Mouse (Mus musculus) E14TG2a.4 (cell line): ENCODE data around the gene Ptprt.
A peak's percentile ranks its signal among the peaks of the same experiment; 100 is the strongest.

Experiments
- H3K27me3 ChIP-seq: 2 replicates; pipeline ENCODE4 v1.6.1; 2014; ENCODE audit warnings: low read length, control low read depth; ENCODE audit not compliant: insufficient read depth
- H3K36me3 ChIP-seq: 2 replicates; pipeline ENCODE4 v1.6.1; 2014; ENCODE audit warnings: low read length, control low read depth; ENCODE audit not compliant: insufficient read depth
- H3K4me1 ChIP-seq: replicated peaks from 2 replicates; pipeline ENCODE4 v1.6.1; 2014; ENCODE audit warnings: low read depth, low read length, control low read depth
- H3K4me3 ChIP-seq: replicated peaks from 2 replicates; pipeline ENCODE4 v1.5.1; 2014; ENCODE audit warnings: mild to moderate bottlenecking, low read length
- H3K9me3 ChIP-seq: 2 replicates; pipeline ENCODE4 v1.6.1; 2014; ENCODE audit warnings: low read length, control low read depth
- CTCF ChIP-seq: conservative IDR thresholded peaks from 2 replicates; pipeline ENCODE4 v1.5.1; 2014; ENCODE audit warnings: low read length
- NANOG ChIP-seq: IDR thresholded peaks from 2 replicates; pipeline ENCODE4 v1.6.1; 2014; ENCODE audit warnings: borderline replicate concordance, low read length, mixed read lengths
- POU5F1 ChIP-seq: IDR thresholded peaks from 2 replicates; pipeline ENCODE4 v1.6.1; 2014; ENCODE audit warnings: low read length, borderline replicate concordance

Gene Ptprt

DNA sequence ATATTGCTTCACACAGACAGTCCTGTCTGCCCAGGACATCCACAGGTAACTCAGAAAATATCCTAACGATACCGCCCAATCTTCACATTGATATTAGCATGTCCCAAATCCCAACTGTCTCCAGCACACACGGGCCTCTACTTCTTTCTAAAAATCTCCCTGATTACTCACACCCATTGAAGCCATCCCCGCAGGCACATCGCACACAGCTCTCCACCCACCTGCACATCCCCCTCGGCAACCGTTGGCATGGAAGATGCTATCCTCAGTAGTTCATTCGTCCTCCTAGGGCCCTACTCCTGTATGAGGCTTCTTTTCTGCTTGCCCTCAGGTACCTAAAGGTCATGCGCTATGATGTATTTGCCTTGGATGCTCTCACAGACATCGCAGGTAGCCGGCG is 89.9 kb downstream of the Ptprt start:
- no peaks in the 10 kb centered on the region for H3K27me3 ChIP-seq
- H3K36me3 ChIP-seq = no peaks in the 10 kb centered on the region
- no peak overlapping the region for H3K4me3 ChIP-seq
- no peaks in the 10 kb centered on the region for H3K9me3 ChIP-seq
- no peak for TF ChIP-seq NANOG
- no peak for TF ChIP-seq CTCF
- no peak for TF ChIP-seq POU5F1
- H3K4me1 ChIP-seq = no peaks in the 10 kb centered on the region

DNA sequence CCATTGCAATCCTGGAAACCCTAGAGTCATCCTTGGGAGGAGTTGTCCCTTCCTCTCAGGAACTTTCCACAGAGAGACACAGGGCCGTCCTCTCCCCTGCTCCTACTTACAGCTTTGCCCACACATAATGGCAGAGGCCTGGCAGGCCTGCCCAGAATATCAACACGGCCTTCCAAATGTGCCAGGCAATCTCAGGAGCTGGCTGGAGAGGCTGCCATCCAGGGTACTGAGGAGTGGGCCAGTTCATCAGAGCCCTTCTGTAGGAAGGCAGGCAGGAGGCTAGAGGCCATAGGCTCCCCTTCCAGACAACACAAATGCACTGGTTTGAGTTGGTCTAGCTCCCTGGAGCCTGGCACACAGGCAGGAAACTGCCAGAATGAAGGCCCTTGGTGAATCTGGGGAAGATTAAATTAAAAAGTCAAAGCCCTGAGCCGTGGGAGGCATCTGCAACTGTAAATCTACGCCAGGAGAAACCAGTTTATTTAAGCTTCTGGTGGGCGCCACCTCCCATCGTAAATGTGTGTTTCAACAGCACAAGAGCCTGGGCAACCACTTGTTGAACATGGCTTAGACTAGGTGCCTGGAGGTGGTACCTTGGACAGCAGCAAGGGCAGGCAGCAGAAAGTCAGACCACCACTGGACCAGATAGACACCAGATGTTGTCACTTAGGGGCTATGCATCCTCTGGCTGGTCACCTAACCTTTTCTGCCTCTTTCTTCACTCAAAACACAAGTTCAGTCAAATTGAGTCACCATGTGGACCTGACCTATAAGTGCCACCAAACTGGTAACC is 92.4 kb downstream of the Ptprt start:
- H3K4me1 ChIP-seq = no peaks in the 10 kb centered on the region
- no peak overlapping the region for H3K4me3 ChIP-seq
- H3K27me3 ChIP-seq = no peaks in the 10 kb centered on the region
- H3K36me3 ChIP-seq = no peaks in the 10 kb centered on the region
- H3K9me3 ChIP-seq = no peaks in the 10 kb centered on the region
- TF ChIP-seq POU5F1 = no peak

DNA sequence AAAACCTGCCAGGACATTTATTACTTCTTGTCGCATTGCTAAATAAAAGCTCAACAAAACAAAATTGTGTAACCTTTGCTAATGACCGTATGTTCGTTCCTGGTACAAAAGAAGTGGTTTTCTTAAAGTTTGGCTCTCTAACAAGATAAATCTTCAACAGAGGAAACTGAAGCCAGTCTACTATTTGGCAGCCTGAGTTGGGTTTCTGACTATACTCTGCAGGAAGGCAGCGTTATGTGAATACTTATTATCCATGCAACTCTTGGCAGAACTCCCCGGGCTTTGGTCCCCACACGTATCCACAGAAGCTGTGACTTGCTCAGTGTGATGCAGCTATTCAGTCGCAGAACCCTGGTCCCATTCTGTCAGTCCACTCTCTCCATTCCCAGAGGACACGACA is 112.6 kb downstream of the Ptprt start:
- no peak overlapping the region for H3K4me3 ChIP-seq
- peaks cover 3% of the 10 kb centered on the region; the same call in 1 of the 2 replicates for H3K9me3 ChIP-seq
- H3K4me1 ChIP-seq = no peaks in the 10 kb centered on the region

DNA sequence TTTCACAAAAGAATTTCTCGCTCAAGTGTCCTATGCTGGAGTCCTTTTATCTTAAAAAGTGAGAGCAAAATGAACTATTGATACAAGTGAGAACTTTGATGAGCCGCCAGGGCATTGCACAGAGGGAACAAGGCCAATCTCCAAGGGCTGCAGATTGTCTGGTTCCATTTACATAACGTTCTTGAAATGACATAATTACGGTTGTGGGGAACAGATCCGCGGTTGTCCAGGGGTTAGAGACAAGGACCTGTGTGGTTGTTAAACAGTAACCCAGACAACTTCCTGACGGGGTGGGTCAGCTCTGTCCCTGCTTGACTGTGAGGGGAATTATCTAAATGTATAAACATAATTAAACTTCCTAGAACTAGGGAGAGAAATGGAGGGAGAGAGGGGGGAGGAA is 129.3 kb downstream of the Ptprt start:
- no peaks in the 10 kb centered on the region for H3K36me3 ChIP-seq
- H3K4me3 ChIP-seq = no peak overlapping the region
- no peaks in the 10 kb centered on the region for H3K4me1 ChIP-seq
- H3K9me3 ChIP-seq = peaks cover 5% of the 10 kb centered on the region; the same call in 1 of the 2 replicates
- H3K27me3 ChIP-seq = no peaks in the 10 kb centered on the region; the same call in 1 of the 2 replicates
- no peak for TF ChIP-seq NANOG

More for the DNA sequence above, 112.6 kb downstream of the Ptprt start:
- Histone ChIP-seq H3K36me3 (no peaks in the 10 kb centered on the region), H3K27me3 (no peaks in the 10 kb centered on the region)
- no peak for TF ChIP-seq POU5F1
- no peak for TF ChIP-seq CTCF
- TF ChIP-seq NANOG = no peak

DNA sequence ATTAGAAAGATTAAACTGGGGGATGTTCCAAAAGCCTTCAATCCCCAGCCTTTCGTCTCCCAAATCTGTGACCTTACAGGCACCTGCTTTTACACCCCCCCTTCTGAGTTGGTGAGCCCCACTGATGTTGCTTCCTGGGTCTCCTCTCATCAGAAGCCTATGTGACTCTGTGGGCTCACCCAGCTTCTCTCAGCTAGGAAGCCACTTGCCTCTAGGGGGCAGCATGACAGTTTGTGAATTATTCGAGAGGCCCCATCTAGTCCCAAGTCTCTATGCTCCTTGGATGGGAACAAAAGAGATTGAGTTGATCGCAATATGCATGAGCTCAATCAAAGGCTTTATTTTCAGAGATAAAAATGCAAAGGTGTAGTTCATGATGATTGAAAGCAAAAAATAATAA is 132.0 kb downstream of the Ptprt start:
- no peak for TF ChIP-seq POU5F1
- TF ChIP-seq CTCF = peak; percentile 35
- no peak for TF ChIP-seq NANOG
- H3K36me3 ChIP-seq = no peaks in the 10 kb centered on the region
- H3K4me1 ChIP-seq = no peaks in the 10 kb centered on the region
- no peaks in the 10 kb centered on the region for H3K9me3 ChIP-seq
- H3K27me3 ChIP-seq = no peaks in the 10 kb centered on the region; the same call in 1 of the 2 replicates
- H3K4me3 ChIP-seq = no peak overlapping the region

DNA sequence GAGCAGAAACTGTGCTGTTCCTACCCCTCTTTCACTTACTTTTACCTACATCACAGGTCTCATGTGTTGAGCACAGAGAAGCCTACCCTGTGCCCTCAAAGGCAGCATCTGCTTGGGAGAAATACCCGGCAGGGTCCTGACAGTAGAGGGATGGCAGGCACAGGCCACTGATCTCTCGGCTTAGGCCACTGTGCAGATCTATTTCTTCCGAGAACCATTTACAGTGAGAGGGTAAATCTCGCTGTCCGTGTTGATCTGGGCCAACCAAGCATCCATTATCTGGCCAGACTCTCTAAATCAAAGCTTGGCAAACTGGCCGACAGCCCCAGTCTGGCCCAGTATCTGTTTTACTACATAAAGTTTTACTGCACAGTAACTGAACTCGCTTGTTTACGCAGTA is 145.0 kb downstream of the Ptprt start:
- no peak overlapping the region for H3K4me3 ChIP-seq
- TF ChIP-seq CTCF (no peak), NANOG (no peak), POU5F1 (no peak)
- H3K27me3 ChIP-seq = no peaks in the 10 kb centered on the region

DNA sequence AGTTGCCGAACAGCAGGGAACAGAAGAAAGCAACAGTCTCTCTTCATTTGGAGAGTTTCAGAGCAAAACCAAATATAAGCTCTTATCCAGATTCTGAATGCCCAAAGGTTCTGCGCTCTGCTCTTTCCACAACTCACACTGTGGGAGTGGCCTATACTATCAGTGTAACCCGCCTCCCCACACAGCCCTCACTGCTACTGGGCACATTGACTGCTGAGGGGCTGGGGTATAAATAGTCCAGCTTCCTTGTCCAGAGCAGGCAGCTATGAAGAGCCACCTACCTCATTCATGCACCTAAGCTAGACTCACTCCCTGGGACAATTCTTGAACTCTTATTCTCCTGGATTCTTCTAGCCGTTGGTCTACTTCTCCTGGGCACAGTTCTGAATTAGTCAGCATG is 147.9 kb downstream of the Ptprt start:
- H3K27me3 ChIP-seq = no peaks in the 10 kb centered on the region
- TF ChIP-seq POU5F1 (no peak), NANOG (no peak), CTCF (no peak)
- H3K4me1 ChIP-seq = no peaks in the 10 kb centered on the region
- no peaks in the 10 kb centered on the region for H3K9me3 ChIP-seq
- no peaks in the 10 kb centered on the region for H3K36me3 ChIP-seq
- no peak overlapping the region for H3K4me3 ChIP-seq

More for the DNA sequence above, 145.0 kb downstream of the Ptprt start:
- no peaks in the 10 kb centered on the region for H3K9me3 ChIP-seq
- peaks cover 14% of the 10 kb centered on the region for H3K4me1 ChIP-seq
- no peaks in the 10 kb centered on the region for H3K36me3 ChIP-seq

DNA sequence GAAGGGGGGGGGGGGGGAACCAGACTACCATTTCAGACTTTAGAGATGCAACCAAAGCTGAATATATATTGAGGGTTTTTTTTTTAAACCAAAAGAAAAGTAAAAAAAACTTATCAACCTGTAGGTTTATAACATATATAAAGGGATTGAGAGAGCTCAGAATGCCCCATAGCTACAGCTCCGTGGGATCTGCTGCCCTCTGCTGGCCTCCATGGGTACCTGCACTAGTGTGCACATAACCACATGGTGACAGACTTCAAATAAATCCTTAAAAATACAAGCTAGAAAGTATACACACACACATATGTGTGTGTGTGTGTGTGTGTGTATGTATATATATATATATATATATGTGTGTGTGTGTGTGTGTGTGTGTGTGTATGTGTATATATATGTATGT is 148.9 kb downstream of the Ptprt start:
- TF ChIP-seq POU5F1 = no peak
- TF ChIP-seq CTCF = peak; percentile 41
- TF ChIP-seq NANOG = no peak
- H3K4me1 ChIP-seq = no peaks in the 10 kb centered on the region
- H3K27me3 ChIP-seq = no peaks in the 10 kb centered on the region
- no peak overlapping the region for H3K4me3 ChIP-seq
- H3K9me3 ChIP-seq = no peaks in the 10 kb centered on the region
- no peaks in the 10 kb centered on the region for H3K36me3 ChIP-seq

DNA sequence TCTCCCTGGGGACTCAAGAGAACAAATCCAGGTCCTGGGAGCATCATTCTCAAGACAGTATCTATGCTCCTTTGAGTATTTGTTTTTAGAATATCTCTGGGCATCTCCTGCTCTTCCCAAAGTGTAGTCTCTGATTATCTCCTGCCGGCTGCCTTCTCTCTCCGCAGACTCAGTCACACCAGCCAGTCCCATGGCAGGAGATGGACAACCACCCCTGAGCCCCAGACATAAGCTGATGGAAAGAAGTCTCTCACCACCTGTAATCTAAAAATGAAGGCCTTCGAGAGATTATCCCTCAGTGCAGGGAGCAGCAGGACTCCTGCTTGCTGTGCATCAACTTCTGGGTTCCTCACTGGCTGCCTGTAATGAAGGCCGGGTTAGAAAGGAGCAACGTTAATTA is 151.9 kb downstream of the Ptprt start:
- H3K9me3 ChIP-seq = no peaks in the 10 kb centered on the region
- TF ChIP-seq CTCF (no peak), POU5F1 (no peak), NANOG (no peak)
- H3K4me1 ChIP-seq = no peaks in the 10 kb centered on the region
- no peaks in the 10 kb centered on the region for H3K36me3 ChIP-seq
- H3K27me3 ChIP-seq = no peaks in the 10 kb centered on the region
- no peak overlapping the region for H3K4me3 ChIP-seq
